Mouse (Mus musculus) layer of hippocampus, adult 18-20 months (tissue): ENCODE results near the gene Olfml3. TPM values are rescaled to one million over a fixed set of nuclear protein-coding genes. Genes with fewer than 3 reads are reported as not detected.
A peak's percentile ranks its signal among the peaks of the same experiment; 100 is the strongest.

Experiments
- DNase-seq, 2 experiments: peaks; one replicate each; pipeline ENCODE4 v3.0.0; 2022; ENCODE audit warnings: low spot score in 2 of 2
- total RNA-seq, 2 experiments: library from RNA; stranded (reverse); gene quantifications; 2 replicates each; pipeline ENCODE4 v1.2.3; 2021

The Olfml3 gene
- total RNA-seq, 2 experiments from 2014 or later, result 12.0 to 14.1 TPM

DNA sequence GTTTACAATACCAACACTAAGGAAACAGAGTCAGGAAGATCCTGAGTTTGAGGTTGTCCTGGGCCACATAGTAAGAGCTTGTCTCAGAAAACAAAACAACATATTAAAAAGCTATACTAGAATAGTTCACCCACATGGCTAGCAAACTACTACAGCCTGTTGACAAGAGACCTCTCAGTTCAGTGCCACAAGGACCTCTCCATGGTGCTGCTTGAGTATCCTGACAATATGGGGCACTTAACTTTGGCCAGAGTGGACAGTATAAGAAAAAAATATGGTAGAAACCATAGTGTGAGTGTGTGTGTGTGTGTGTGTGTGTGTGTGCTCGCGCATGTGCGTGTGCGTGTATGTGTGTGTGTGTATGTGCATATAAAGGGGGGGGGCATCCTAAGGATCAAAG lies 25.6 kb downstream of the Olfml3 start:
- DNase-seq, result no peak

DNA sequence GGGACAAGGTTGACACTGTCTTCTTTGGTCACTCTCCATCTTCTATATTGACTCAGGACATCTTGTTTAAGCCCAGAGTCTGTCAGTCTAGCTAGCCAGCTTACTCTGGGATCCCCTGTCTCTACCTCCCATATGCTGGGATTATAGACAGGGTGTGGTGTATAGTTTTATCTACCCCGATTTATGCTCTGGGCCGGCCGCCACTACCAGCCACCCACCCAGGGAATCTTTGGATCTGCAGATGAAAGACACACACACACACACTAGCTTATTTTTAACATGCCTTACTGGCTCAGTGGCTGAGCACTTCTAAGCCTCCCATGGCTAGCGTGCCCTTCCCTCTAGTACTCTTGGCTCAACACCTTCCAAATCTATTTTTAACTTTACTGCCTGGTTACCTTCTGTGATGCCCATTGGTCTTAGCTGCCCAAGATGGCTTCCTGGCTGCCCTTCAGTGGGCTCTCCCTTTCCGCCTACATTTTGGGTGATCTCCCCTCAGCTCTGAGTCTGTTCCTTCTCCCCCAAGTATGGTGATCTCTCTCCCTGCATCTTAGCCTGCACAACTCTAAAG lies 28.2 kb downstream of the Olfml3 start:
- no peak for DNase-seq

GRCm38 (mm10) chr3:103705426-103705825 lies 32.4 kb downstream of the Olfml3 start:
- no peak for DNase-seq

DNA sequence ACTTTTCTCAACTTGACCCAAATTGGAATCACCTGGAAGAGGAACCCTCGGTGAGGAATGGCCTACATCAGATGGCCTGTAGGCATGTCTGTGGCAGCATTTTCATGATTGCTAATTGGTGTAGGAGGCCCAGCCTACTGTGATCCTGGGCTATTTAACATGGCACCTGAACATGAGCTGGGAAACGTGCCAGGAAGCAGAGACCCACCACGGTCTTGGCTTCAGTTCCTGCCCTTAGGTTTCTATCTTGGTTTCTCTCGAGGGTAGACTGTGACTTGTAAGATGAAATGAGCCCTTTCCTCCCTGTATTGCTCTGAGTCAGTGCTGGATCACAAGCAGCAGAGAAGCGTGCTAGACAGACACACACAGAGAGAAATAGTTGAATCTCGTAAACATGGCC lies 33.1 kb downstream of the Olfml3 start:
- DNase-seq, result no peak

DNA sequence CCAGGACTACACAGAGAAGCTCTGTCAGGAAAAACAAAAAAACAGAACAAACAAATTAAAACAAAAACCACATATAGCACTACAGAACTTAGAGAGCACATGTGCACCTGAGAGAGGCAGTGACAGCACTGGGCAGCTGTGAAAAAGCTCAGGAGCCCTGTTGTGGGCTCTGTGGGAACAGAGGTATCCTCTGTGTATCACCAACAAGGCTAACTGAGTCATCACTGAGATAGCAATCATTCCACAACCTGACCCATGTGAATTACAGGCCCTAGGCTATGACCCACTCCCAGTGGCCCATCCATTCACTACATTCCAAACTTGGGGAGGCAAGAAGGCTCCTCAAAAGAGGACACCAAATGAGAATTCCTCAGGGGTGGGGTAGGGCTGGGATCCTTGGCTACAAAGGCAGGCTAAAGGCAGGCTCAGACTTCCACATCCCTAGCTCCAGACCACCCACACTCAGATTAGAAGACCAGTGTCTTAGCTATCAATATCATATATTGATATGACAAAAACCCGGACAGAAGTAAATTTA lies 41.3 kb downstream of the Olfml3 start:
- no peak for DNase-seq

DNA sequence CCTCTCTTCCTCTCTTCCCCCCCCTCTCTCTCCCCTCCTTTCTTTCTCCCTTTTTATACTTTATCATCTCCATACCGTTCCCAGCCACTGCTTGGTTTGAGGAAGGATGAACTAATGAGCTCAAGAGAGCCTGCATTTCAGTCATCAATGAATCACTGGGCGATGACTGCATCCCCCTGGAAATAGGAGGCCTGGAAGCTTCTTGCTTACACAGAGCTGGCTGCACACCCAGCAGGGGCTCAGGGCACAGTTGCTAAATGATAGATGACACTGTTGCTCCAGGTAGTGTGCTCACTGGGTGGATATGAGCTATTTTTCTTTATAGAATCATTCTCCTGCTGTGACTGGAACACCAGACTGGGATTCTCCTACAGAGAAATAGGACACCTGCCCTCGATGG lies 42.2 kb downstream of the Olfml3 start:
- no peak for DNase-seq

GRCm38 (mm10) chr3:103690506-103690905 lies 47.3 kb downstream of the Olfml3 start:
- DNase-seq, result no peak

DNA sequence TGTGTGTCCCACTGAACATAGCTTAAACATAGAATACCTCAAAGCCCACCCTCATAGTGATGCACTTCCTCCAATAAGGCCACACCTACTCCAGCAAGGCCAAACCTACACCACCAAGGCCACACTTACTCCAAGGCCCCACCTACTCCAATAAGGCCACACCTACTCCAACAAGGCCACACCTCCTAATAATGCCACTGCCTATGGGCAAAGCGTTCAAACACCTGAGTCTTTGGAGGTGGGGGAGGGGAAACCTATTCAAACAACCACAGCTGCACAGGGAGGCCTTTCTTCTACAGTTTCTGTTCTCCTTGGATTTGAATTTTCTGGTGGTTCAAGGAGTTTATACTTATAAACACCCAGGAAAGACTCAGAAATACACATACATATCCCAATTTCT lies 48.8 kb downstream of the Olfml3 start:
- DNase-seq, result no peak

- DNase-seq, result no peak
These were observed 53.9 kb downstream of the Olfml3 start for GRCm38 (mm10) chr3:103683966-103684319.

GRCm38 (mm10) chr3:103683234-103683965 lies 54.4 kb downstream of the Olfml3 start:
- DNase-seq, result peak in 1 of 2 experiments; percentile 40

DNA sequence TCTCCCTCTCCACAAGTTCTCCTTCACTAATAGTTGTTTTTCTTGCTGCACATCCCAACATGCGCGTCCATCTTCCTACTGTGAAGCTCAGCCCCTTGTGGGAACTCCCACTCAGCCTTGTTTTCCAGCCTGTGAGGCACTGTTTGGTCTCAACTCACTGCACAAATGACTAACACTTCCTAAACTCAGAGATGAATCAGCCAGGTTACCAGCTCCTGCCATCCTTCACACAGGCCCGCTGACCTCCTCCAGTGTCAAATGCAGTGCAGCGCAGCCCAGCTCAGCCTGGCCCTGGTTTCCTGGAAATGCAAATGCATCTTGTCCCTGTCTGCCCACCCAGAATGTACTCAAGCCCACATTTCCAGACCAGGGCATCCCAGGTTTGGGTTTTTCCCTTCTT lies 55.3 kb downstream of the Olfml3 start:
- no peak for DNase-seq

DNA sequence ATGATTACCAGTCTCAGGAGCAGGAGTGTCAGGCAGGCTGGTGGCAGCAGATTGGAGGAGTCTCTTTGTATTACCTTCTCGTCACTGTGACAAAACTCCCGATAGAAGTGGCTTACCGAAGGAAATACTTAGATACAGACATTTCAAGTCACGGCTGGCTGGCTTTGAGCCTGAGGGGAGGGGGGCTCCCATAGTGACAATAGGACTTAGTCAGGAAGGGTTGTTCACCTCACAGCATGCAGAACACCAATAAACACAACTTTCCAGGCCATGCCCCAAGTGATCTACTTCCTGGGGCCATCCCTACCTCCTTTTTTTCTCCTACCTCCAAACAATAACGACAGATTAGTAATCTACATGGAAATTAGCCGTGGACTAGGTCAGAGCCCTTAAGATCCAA lies 59.0 kb downstream of the Olfml3 start:
- DNase-seq, result no peak

DNA sequence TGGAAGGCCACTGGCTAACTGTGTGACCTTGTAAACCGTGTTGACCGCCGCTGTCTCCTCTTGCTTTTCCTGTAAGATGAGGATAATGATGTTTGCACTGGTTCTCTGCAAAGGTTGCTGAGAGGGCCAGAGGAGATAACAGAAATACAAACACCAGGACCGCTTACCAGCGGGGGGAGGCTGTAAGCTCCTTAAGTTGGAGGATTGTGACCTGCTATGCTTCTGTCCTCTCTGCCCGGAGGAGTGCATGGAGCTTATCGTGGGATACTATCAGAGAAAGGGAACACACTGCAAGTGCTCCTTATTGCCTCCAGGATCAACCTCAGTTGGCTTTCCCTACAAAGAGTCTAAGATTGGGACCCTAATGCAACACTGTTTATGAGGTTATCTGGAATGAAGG lies 65.1 kb downstream of the Olfml3 start:
- no peak for DNase-seq

Other genes starting within 250 kb of the Olfml3 start
- 1 to 10 TPM; 6.4 to 8.5 TPM for gene Syt6, start 162.8 kb downstream of the Olfml3 start, total RNA-seq
- gene Atg4a-ps, start 91.9 kb downstream of the Olfml3 start, total RNA-seq, result 1 to 10 TPM in 1 of 2 experiments, under 1 TPM in 1; 0.18 to 1.2 TPM
- not detected for gene Gm10964, start 1.4 kb upstream of the Olfml3 start, total RNA-seq
- gene Hipk1, start 53.6 kb upstream of the Olfml3 start, total RNA-seq, result 100 to 1,000 TPM; 131 to 137 TPM
- 10 to 100 TPM in 1 of 2 experiments, 1 to 10 TPM in 1; 9.0 to 12.2 TPM for gene Dclre1b, start 71.4 kb upstream of the Olfml3 start, total RNA-seq
- gene Ap4b1, start 71.5 kb upstream of the Olfml3 start, total RNA-seq, result 10 to 100 TPM; 11.4 to 12.6 TPM
- under 1 TPM; 0.42 to 0.79 TPM for gene Gm43064, start 71.6 kb upstream of the Olfml3 start, total RNA-seq
- 1 to 10 TPM; 1.1 to 1.4 TPM for gene Bcl2l15, start 94.6 kb upstream of the Olfml3 start, total RNA-seq
- under 1 TPM; 0.68 to 0.89 TPM for gene Ptpn22, start 121.8 kb upstream of the Olfml3 start, total RNA-seq
- 10 to 100 TPM; 22.1 to 25.9 TPM for gene Rsbn1, start 176.1 kb upstream of the Olfml3 start, total RNA-seq
- gene Phtf1, start 230.1 kb upstream of the Olfml3 start, total RNA-seq, result 10 to 100 TPM; 42.4 to 43.7 TPM